Mouse (Mus musculus): ENCODE measurements around the gene Spred1.
"Not testable (repeated sequence)": the region's sequence is repeated elsewhere in the genome, so short reads cannot be mapped to it uniquely, and the experiment has no call there.

Spred1 gene

GRCm38 (mm10) chr2:117120246-117121211 lies 645 bp upstream of the Spred1 start:
- DNase-seq: peak; percentile 85 to 92

DNA sequence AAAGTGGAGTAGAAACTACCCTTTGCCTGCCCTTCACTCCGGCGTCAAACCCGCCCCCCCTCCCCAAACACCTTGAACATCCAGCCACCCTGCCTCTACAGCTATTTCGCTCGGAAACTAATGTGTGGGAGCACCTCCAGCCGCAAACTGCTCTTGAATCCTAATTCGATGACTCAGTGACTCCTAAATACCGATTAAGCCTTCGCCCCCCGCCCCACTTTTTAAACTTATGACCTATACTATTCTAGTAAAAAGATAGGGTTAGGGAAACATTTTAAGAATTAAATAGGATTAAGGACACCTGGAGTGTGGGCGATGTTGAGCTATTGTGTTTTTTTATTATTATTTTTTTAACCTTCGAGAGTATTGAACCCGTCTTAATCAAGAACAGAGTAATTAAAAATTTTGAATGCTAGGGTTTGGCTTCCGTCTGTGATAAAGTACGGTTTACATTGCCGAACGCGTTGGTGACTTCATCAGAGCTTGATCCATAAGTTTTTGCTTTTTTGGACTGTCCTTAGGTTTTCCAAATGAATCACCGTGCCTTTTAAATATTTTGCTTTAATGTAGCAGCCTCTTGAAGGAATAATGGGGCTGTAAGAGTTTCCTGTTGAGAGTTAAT lies 921 bp downstream of the Spred1 start:
- peak in 1 of 2 experiments; percentile 20 for DNase-seq

GRCm38 (mm10) chr2:117122701-117123337 lies 1.6 kb downstream of the Spred1 start:
- DNase-seq: peak; percentile 70 to 80

- no peak for DNase-seq
Measured at GRCm38 (mm10) chr2:117123701-117124100, 2.5 kb downstream of the Spred1 start.

DNA sequence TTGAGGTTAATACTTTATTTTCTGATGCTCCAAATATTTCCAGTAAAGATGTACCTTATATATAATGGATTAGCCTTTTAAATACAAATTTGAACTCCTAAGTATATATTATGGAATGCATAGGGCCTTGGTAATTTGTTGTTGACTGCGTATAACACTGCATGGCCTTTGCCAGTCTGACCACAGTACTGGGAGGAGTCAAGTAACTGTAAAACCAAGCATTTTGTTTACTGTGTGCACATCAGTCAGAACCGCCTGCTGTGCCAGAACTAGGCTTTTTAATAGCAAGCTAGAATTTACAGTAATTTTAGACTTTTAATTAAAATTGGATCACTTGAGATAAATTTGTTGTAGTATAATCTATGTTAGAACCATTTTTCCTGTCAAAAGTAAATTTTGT lies 3.7 kb downstream of the Spred1 start:
- no peak for DNase-seq

GRCm38 (mm10) chr2:117129156-117129555 lies 8.0 kb downstream of the Spred1 start:
- no peak for DNase-seq

DNA sequence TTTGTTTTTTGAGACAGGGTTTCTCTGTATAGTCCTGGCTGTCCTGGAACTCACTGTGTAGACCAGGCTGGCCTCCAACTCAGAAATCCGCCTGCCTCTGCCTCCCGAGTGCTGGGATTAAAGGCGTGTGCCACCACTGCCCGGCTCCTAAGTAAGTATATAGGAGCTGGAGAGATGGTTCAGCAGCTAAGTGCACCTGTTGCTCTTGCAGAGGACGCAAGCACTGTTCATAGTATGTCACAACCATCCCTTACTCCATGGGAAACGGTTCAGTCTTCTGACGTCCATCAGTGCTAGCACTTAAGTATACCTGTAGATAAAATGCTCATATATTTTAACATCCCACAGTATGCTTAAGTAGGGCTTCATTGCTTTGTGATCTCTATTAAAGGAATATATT lies 9.9 kb downstream of the Spred1 start:
- DNase-seq: not testable (repeated sequence)

DNA sequence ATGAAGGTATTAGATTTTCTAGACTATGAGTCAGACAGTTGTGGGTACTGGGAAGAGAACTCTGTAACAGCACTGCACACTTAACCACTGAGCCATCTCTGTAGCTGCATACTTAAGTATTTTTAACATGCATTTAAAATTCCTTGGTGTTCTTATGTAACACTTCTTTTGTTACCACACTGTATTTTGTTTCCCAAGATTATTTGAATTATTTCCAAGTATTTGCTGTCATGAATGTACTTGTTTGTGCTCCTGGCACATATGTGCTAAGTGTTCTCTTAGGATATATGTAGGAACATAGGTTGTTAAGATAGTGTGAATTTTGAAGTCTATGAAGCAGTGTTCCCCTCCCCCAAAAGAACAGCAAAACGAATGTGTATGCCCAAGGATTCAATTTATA lies 10.7 kb downstream of the Spred1 start:
- DNase-seq: no peak

GRCm38 (mm10) chr2:117133541-117133940 lies 12.4 kb downstream of the Spred1 start:
- no peak for DNase-seq

DNA sequence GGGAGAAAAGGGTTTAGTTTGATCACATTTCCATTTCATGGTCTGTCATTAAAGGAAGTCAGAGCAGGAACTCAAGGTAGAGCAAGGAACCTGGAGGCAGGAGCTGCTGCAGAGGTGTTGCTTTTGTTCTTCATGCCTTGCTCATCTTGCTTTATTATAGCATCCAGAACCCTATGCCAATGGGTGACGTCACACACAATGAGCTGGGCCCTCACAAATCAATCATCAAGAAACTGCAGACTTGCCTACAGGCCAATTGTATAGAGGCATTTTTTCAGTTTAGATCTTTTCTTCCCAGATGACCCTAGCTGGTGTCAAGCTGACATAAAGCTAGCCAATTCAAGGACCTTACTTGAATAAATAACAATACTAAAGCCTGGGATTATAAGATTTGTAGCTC lies 16.6 kb downstream of the Spred1 start:
- DNase-seq: peak in 1 of 2 experiments; percentile 18

DNA sequence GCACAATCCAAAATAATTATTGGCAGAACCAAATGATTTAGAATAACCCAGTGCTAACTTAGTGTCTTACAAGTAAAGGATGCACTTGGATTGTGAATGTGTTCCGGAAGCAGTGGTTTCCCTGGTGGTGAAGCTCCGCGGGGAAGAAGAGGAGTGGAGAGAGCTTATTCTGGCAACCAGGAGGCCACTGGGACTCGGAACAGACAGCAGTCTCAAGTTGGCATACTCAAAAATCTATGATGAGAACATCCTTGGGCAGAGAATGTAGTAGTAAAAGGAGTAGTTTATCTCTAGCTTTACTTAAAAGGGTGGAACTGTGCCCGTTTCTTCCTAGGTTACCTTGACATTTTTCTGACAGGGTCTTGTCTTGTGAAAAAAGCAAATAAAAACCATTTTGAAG lies 17.8 kb downstream of the Spred1 start:
- DNase-seq: no peak

DNA sequence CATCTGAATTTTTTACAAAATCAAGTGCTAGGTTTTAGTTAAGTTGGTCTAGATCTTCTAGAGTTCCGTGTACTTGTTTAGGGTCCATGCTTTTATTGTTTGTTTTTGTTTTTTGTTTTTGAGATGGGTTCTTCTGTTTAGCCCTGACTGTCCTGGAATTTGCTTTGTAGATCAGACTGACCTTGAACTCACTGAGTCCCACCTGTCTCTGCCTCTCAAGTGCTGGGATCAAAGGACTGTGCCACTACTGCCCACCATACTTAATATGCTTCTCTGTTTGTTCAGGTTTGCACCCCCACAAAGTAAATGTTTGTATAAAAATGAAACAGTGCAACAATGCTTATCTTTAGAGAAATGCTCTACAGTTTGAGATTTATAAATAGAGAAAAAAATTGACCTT lies 18.8 kb downstream of the Spred1 start:
- DNase-seq: no peak

DNA sequence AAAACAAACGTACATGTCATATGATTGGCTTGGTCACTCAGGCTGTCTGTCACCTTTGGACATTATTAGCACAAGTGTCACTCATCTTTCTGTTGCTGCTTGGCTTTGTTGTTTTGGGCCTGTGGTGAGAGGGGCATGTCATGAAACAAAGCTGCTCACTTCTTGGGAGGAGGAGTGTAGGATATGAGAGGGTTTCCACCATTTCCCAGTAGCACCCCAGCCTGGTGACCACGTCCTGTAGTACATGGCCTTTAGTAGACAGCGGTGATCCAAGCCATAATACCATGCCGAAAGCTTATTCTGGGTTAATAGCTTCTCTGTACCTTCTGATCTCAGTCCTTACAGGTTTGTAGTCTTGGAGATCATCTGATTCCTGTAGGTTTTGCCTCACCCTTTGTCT lies 21.9 kb downstream of the Spred1 start:
- DNase-seq: no peak

DNA sequence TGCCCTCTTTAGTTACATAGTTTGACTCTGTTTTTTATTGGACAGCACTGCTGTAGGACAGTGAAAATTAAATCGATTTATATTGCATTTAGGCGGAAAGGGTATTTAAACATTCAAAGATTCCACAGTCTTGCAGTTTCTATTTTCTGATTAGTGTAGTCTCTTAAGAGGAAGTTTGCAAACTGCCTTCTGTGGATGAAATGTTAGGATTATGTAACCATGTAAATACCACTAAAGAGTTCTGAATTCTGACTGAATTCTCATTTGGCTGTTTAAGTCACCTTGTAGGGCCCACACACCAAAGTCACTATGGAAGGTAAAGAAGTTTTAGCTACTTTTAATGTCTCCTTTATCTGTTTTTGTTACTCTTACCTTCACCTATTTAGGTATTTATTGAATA lies 24.9 kb downstream of the Spred1 start:
- DNase-seq: no peak

DNA sequence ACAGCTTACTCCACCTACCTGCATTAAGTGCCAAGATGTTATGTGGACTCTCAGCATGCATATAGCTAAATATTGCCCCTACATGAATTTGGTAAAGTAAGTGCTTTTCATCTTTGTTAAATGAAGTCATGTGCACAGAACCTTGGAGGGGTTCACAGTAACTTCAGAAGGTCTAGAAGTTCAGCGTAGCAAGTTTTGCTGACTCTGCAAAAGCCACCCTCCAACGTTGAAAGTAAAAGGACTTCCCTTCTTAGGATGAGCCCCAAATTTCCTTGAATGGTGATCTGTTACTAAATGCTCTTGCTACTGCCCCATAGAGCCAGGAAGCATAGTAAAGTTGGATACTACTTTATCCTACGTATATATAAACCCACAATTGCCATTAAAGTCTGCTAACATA lies 25.4 kb downstream of the Spred1 start:
- no peak for DNase-seq

GRCm38 (mm10) chr2:117152161-117152560 lies 31.0 kb downstream of the Spred1 start:
- DNase-seq: no peak

DNA sequence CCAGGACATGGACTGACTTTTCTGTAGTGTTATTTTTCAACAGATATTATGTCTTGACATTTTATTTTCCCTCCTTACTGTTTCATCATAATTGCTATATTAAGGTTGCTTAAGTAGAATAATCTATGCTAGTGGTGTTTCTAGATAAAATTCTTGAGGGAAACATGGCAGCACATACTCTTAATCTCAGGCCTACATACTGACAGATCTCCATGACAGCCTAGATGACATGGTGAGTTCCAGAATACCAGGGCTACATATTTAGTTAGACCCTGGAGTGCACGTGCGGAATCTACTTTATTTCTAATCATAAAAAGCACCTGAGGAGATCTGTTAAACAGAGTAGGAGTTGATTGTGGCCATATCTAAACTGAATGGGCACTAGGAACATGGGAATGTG lies 47.2 kb downstream of the Spred1 start:
- no peak for DNase-seq

GRCm38 (mm10) chr2:117169037-117169436 lies 47.9 kb downstream of the Spred1 start:
- no peak for DNase-seq

DNA sequence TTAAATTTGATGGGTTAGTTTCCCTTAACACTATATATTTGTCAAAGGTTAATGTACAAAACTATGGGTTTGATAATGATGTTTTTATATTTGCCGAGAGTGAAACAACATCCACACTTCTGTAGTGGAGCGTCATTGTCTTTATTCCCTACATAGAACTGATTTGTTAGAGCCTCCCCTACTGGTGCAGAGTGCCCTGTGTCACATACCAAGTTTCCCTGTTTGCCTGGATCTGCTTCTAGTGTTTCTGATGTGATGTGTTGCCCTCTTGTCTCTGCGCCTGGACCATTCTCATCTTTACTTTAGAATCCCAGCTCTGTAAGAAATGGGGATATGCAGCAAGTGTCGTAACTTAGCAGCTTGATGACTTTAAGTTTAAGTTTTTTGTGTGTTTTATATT lies 51.8 kb downstream of the Spred1 start:
- peak in 1 of 2 experiments; percentile 20 for DNase-seq

DNA sequence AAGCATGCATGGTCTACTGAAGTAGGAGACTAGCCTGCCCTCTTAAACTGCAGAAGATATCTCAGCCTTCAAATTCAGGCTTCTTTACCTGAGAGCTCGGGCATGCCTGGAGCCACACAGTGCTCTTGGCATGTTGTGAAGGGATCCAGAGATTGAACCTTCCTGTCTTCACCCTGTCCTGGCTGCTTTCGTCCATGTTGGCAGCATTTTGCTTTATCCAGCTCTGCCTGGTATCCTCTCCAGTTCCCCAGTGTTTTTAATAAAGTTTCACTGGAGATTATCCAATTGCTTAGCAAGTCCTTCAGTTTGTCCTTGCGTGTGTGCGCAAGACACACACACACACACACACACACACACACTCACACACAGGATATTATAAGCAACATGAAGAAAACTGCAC lies 54.9 kb downstream of the Spred1 start:
- DNase-seq: no peak

GRCm38 (mm10) chr2:117176937-117177336 lies 55.8 kb downstream of the Spred1 start:
- DNase-seq: peak; percentile 13 to 21

- DNase-seq: peak; percentile 86 to 88
Measured at GRCm38 (mm10) chr2:117180250-117180885, 59.2 kb downstream of the Spred1 start.

DNA sequence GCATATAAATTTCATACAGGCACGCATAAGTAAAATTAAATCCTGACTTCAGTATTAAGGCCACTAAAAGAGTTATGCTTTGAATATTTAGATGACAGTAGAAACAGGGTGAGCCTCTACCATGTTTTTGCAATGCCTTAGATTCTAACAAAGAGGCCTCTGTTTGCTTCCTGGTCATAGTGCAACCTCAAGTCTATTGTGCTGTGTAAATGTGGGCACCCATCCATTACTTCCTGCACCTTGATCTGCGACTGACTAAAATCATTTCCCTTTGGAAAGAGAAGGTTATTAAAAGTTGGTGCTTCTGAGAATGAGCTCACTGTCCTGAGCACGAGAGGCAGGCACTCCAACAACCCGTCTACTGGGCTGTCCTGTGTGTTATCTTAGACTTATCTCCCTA lies 64.4 kb downstream of the Spred1 start:
- DNase-seq: no peak

Data from cerebellum, adult 18-20 months (tissue).